Mouse (Mus musculus) lung, postnatal 0 days (tissue): ENCODE results near the gene Nlrc5. TPM values are rescaled to one million over a fixed set of nuclear protein-coding genes. Genes with fewer than 3 reads are reported as not detected.

ENCODE experiments used
- ATAC-seq: fragments of 200-750 bp; cut with Nextera tagmentation; 2 replicates; pipeline ENCODE4 v1.8.0; 2017; ENCODE audit warnings: moderate library complexity
- DNase-seq: peaks from one replicate; pipeline ENCODE4 v3.0.0-alpha.2; 2016; ENCODE audit warnings: low spot score
- H3K27ac ChIP-seq: fragments of 300-500 bp; sonication (generic); 2 replicates; pipeline ENCODE4 v1.5.1; 2014; ENCODE audit warnings: antibody characterized with exemption, mild to moderate bottlenecking, low read length, mixed read lengths
- H3K27me3 ChIP-seq: fragments of 300-500 bp; sonication (generic); replicated peaks from 2 replicates; pipeline ENCODE4 v1.6.1; 2014; ENCODE audit warnings: low read length, mixed read lengths; ENCODE audit not compliant: insufficient read depth
- H3K36me3 ChIP-seq: fragments of 300-500 bp; sonication (generic); 2 replicates; pipeline ENCODE4 v1.6.1; 2014; ENCODE audit warnings: low read length, mixed read lengths; ENCODE audit not compliant: insufficient read depth
- H3K4me1 ChIP-seq: fragments of 300-500 bp; sonication (generic); 2 replicates; pipeline ENCODE4 v1.6.1; 2014; ENCODE audit warnings: antibody characterized with exemption, low read depth, low read length, mixed read lengths; ENCODE audit not compliant: insufficient read depth
- H3K4me2 ChIP-seq: fragments of 300-500 bp; sonication (generic); replicated peaks from 2 replicates; pipeline ENCODE4 v1.6.1; 2014; ENCODE audit warnings: low read depth, mild to moderate bottlenecking, low read length, moderate library complexity, mixed read lengths
- H3K4me3 ChIP-seq: fragments of 300-500 bp; sonication (generic); 2 replicates; pipeline ENCODE4 v1.5.1; 2014; ENCODE audit warnings: low read depth, low read length
- H3K9ac ChIP-seq: fragments of 300-500 bp; sonication (generic); replicated peaks from 2 replicates; pipeline ENCODE4 v1.6.1; 2014; ENCODE audit warnings: low read depth, mild to moderate bottlenecking
- H3K9me3 ChIP-seq: fragments of 300-500 bp; sonication (generic); 2 replicates; pipeline ENCODE4 v1.6.1; 2016; ENCODE audit warnings: low read length, mixed read lengths
- CTCF ChIP-seq: IDR thresholded peaks from 2 replicates; pipeline ENCODE4 v1.5.1; 2016; ENCODE audit warnings: antibody characterized with exemption, mild to moderate bottlenecking
- EP300 ChIP-seq: IDR thresholded peaks from 2 replicates; pipeline ENCODE4 v1.6.1; 2016; ENCODE audit warnings: antibody characterized with exemption, mild to moderate bottlenecking, control low read depth
- WGBS: fragments of 180-500 bp; shearing (Covaris S2); extraction: QIAGEN DNeasy Blood & Tissue Kit; methylation state at CpG from one replicate; pipeline ENCODE4 v1.1.7; 2014; 5-methylcytosine and 5-hydroxymethylcytosine counted together
- polyA plus RNA-seq: library from polyadenylated mRNA; unstranded; fragments of >200 nt; fragmentation: Nextera tagmentation; extraction: Ambion mirVana; gene quantifications from 2 replicates; pipeline ENCODE4 v1.2.1, GENCODE M21; 2015

The Nlrc5 gene
- polyA plus RNA-seq, 1 experiment from 2014 or later, result 0.42 TPM

- no peak overlapping the region for H3K4me3 ChIP-seq
- no peaks in the 10 kb centered on the region for H3K36me3 ChIP-seq
- no peaks in the 10 kb centered on the region for H3K27me3 ChIP-seq
- no peak overlapping the region for H3K9ac ChIP-seq
- ATAC-seq (no peak), DNase-seq (no peak)
- H3K9me3 ChIP-seq, result no peaks in the 10 kb centered on the region
- H3K27ac ChIP-seq, result no peak overlapping the region
- H3K4me2 ChIP-seq, result no peak overlapping the region
- 64% methylated on average over 18 of the region's 18 CpGs for WGBS
- no peaks in the 10 kb centered on the region for H3K4me1 ChIP-seq
- TF ChIP-seq EP300 (no peak), CTCF (no peak)
Observed at GRCm38 (mm10) chr8:94540889-94541795, 107.0 kb downstream of the Nlrc5 start.

GRCm38 (mm10) chr8:94543981-94544380 is 109.8 kb downstream of the Nlrc5 start:
- ATAC-seq, result no peak

GRCm38 (mm10) chr8:94549041-94549440 is 114.9 kb downstream of the Nlrc5 start:
- H3K4me1 ChIP-seq, result no peaks in the 10 kb centered on the region
- TF ChIP-seq CTCF, result no peak
- TF ChIP-seq EP300, result no peak
- no peaks in the 10 kb centered on the region for H3K36me3 ChIP-seq
- H3K4me2 ChIP-seq, result no peak overlapping the region
- ATAC-seq (no peak), DNase-seq (no peak)
- WGBS, result 78% methylated on average over 5 of the region's 5 CpGs
- no peak overlapping the region for H3K4me3 ChIP-seq
- no peak overlapping the region for H3K9ac ChIP-seq
- no peak overlapping the region for H3K27ac ChIP-seq
- H3K9me3 ChIP-seq, result no peaks in the 10 kb centered on the region
- H3K27me3 ChIP-seq, result no peaks in the 10 kb centered on the region

More at GRCm38 (mm10) chr8:94543981-94544380, 109.8 kb downstream of the Nlrc5 start:
- Histone ChIP-seq H3K4me2 (no peak overlapping the region), H3K27ac (no peak overlapping the region), H3K9ac (no peak overlapping the region), H3K27me3 (no peaks in the 10 kb centered on the region), H3K4me3 (no peak overlapping the region), H3K36me3 (no peaks in the 10 kb centered on the region), H3K4me1 (no peaks in the 10 kb centered on the region), H3K9me3 (no peaks in the 10 kb centered on the region)
- TF ChIP-seq EP300 (no peak), CTCF (no peak)
- 63% methylated on average over 8 of the region's 8 CpGs for WGBS
- DNase-seq, result no peak

GRCm38 (mm10) chr8:94549482-94549881 is 115.3 kb downstream of the Nlrc5 start:
- no peak for ATAC-seq
- no peaks in the 10 kb centered on the region for H3K27me3 ChIP-seq
- H3K4me3 ChIP-seq, result no peak overlapping the region
- no peaks in the 10 kb centered on the region for H3K36me3 ChIP-seq
- H3K9me3 ChIP-seq, result no peaks in the 10 kb centered on the region
- no peak overlapping the region for H3K4me2 ChIP-seq
- DNase-seq, result no peak
- no peaks in the 10 kb centered on the region for H3K4me1 ChIP-seq
- H3K27ac ChIP-seq, result no peak overlapping the region
- 60% methylated on average over 5 of the region's 5 CpGs for WGBS
- TF ChIP-seq CTCF (no peak), EP300 (no peak)
- H3K9ac ChIP-seq, result no peak overlapping the region

- Histone ChIP-seq H3K4me2 (no peak overlapping the region), H3K4me3 (no peak overlapping the region), H3K4me1 (no peaks in the 10 kb centered on the region), H3K27me3 (no peaks in the 10 kb centered on the region), H3K36me3 (no peaks in the 10 kb centered on the region), H3K9me3 (no peaks in the 10 kb centered on the region), H3K27ac (no peak overlapping the region), H3K9ac (no peak overlapping the region)
- no peak for TF ChIP-seq EP300
- no peak for TF ChIP-seq CTCF
- WGBS, result 74% methylated on average over 5 of the region's 5 CpGs
- ATAC-seq (no peak), DNase-seq (no peak)
Observed at GRCm38 (mm10) chr8:94549998-94550397, 115.8 kb downstream of the Nlrc5 start.

GRCm38 (mm10) chr8:94551471-94552422 is 117.6 kb downstream of the Nlrc5 start:
- Histone ChIP-seq H3K4me2 (no peak overlapping the region), H3K27ac (no peak overlapping the region), H3K9me3 (no peaks in the 10 kb centered on the region), H3K9ac (no peak overlapping the region), H3K4me1 (no peaks in the 10 kb centered on the region), H3K36me3 (no peaks in the 10 kb centered on the region), H3K27me3 (no peaks in the 10 kb centered on the region), H3K4me3 (no peak overlapping the region)
- no peak for TF ChIP-seq CTCF
- TF ChIP-seq EP300, result no peak
- ATAC-seq (no peak), DNase-seq (no peak)
- 57% methylated on average over 17 of the region's 17 CpGs for WGBS
